Mouse (Mus musculus): Measurements from ENCODE around the gene Pex1.

GRCm38 (mm10) chr5:3577939-3578338 lies 17.9 kb upstream of the Pex1 start:
- TF ChIP-seq CTCF (IDR thresholded peaks at IDR 0.05; ENCODE audit: low read depth): no peak
- no peak for TF ChIP-seq EP300 (IDR thresholded peaks at IDR 0.05; ENCODE audit: low read depth)
